Mouse (Mus musculus) kidney, adult 2 months (tissue): ENCODE results near the gene Mylk.

Source experiments
- CTCF ChIP-seq: fragments of 200-500 bp; conservative IDR thresholded peaks from 2 replicates; pipeline ENCODE4 v1.5.1; 2011; ENCODE audit warnings: low read depth, mild to moderate bottlenecking, control low read depth, low read length, moderate library complexity, mixed read lengths; ENCODE audit not compliant: insufficient read depth, insufficient read length
- POLR2A ChIP-seq: fragments of 200-500 bp; IDR thresholded peaks from one replicate; pipeline ENCODE4 v1.6.1; 2011; ENCODE audit warnings: low read depth, low read length, control low read depth

DNA sequence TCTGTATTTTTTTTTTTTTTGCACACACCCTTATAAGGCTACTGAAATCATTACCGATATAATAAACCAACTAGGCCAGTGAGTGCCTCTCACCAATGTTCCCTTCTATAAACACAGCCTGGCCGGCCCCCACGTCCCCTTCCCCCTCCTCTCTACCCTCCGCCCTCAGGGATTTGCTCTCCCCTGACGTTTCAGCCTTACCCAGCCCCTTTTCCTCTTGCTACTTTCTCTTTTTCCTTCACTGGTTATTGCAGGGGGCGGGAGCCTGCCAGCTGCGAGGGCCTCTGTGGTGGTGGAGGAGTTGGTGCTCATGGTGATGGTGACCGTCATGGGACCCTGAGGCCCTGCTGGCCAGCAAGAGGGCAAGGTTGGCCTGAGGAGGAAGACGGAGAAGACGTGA, 176.3 kb downstream of the Mylk start:
- TF ChIP-seq POLR2A, result no peak
- TF ChIP-seq CTCF, result no peak
